ENCODE assay signal across 9 mouse cellular contexts in the genomic region with DNA sequence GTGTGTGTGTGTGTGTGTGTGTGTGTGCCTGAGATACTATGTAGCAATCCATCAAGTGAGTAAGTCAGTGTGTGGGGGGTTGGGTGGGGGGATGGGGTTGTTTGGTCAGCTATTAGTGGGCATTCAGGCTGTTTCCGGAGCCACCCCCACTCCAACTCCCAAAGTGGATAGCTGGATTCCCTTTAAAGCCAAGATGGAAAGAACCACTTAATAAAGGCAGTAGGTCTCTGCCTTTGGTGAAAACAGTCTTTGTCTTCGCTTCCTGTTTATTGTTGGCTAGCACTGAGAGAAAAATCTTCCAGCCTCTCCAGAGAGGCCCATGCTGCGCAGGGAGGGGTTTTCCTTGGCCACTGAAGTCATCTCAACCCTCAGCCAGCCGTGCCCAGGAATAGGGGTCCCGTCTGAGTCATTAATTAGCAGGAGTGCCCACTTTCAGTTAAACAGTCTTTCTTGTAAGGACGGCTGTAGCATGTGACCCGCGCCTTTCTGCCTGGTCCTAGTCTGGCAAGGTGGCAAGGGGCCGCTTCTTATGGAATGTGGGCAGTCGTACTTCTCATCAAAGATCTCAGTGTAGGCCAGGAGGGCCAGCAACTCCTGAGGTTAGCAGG. TPM values are rescaled to one million over a fixed set of nuclear protein-coding genes. Genes with fewer than 3 reads are reported as not detected.
A peak's percentile ranks its signal among the peaks of the same experiment; 100 is the strongest.
DNase-seq lines count a peak whose midpoint lies in the region; ATAC-seq lines count a peak whose summit lies in the region.
"Had no signal": no experiment of that assay in that cellular context is flagged by ENCODE, and none has a peak within 500 bp of the region (broad histone marks: within the 10 kb centered on the region; RNA-seq: fewer than 3 reads in every experiment).

No protein-coding gene starts in this region.

- H3K27me3 ChIP-seq in liver, embryonic 12.5 days (replicated peaks): no peaks in the 10 kb centered on the region
- H3K27me3 ChIP-seq in neural tube, embryonic 14.5 days (ENCODE audit: control insufficient read depth, insufficient read depth, low read length): no peaks in the 10 kb centered on the region

- H3K36me3 ChIP-seq in liver, embryonic 12.5 days: 0 out of 2 replicates have a peak, but pooled peaks cover 6% of the 10 kb centered on the region
- no peaks in the 10 kb centered on the region for H3K36me3 ChIP-seq in neural tube, embryonic 14.5 days (ENCODE audit: control insufficient read depth, insufficient read depth, low read length)

- no peak overlapping the region for H3K4me3 ChIP-seq in liver, embryonic 12.5 days
- H3K4me3 ChIP-seq in neural tube, embryonic 14.5 days (ENCODE audit: low read depth, low read length): no peak overlapping the region

- peak; percentile 31 for DNase-seq in liver
- peak; percentile 51 to 65 for DNase-seq in heart, adult 9 months (ENCODE audit: low spot score in 2 of 2)
- peak; percentile 47 to 68 for DNase-seq in kidney, postnatal 4 days
- DNase-seq in cerebellum, postnatal 4 days (ENCODE audit: low spot score in 2 of 2): no peak
- DNase-seq in layer of hippocampus, adult 9-10 months (ENCODE audit: low spot score): no peak
- DNase-seq in layer of hippocampus, postnatal 25 days (ENCODE audit: extremely low spot score in 1 of 2, low spot score in 1 of 2): no peak

- WGBS in liver, embryonic 12.5 days (ENCODE audit: insufficient replicate concordance): 51% methylated on average over 10 of the region's 10 CpGs
- WGBS in neural tube, embryonic 14.5 days: 18% methylated on average over 10 of the region's 10 CpGs

- no peak overlapping the region for H3K9ac ChIP-seq in liver, embryonic 12.5 days
- H3K9ac ChIP-seq in neural tube, embryonic 14.5 days (replicated peaks; ENCODE audit: low read depth, low read length): no peak overlapping the region; the same call in 1 of the 2 replicates

- peaks cover 34% of the 10 kb centered on the region for H3K4me1 ChIP-seq in liver, embryonic 12.5 days
- peaks cover 28% of the 10 kb centered on the region for H3K4me1 ChIP-seq in neural tube, embryonic 14.5 days (ENCODE audit: control insufficient read depth, insufficient read depth, low read length)

- no peak for ATAC-seq in liver, embryonic 12.5 days
- ATAC-seq in neural tube, embryonic 14.5 days (ENCODE audit: low read depth): peak; percentile 58; the same call in 1 of the 2 replicates

- no peaks in the 10 kb centered on the region for H3K9me3 ChIP-seq in liver, embryonic 12.5 days (replicated peaks)
- H3K9me3 ChIP-seq in neural tube, embryonic 14.5 days (ENCODE audit: control insufficient read depth, low read length): no peaks in the 10 kb centered on the region

- H3K27ac ChIP-seq in liver, embryonic 12.5 days: no peak overlapping the region
- H3K27ac ChIP-seq in neural tube, embryonic 14.5 days (ENCODE audit: low read depth, low read length): 0 out of 2 replicates have a peak overlapping the region, but pooled peaks have one; percentile 30
- H3K27ac ChIP-seq: macrophage had no signal

- H3K4me2 ChIP-seq in liver, embryonic 12.5 days: no peak overlapping the region
- no peak overlapping the region for H3K4me2 ChIP-seq in neural tube, embryonic 14.5 days (ENCODE audit: low read depth, low read length)

RNA-seq across cellular contexts. Expression of gene Ano6, which starts 38.1 kb away (rescaled TPM):
- polyA plus RNA-seq in liver, embryonic 12.5 days (2016; fragmentation: Nextera tagmentation; extraction: Ambion mirVana): 14.7 and 14.8 TPM in 2 replicates
- 32.3 and 36.8 TPM in 2 replicates for polyA plus RNA-seq in neural tube, embryonic 14.5 days (2014; fragmentation: Nextera tagmentation; extraction: Ambion mirVana)
- 10 to 100 TPM; 20.7 to 23.9 TPM for total RNA-seq in layer of hippocampus, postnatal 25 days (2021)

Comparison
In these comparisons a context has a peak if more than half of its experiments do, and no peak if none do; other contexts are left out.
1. DNase-seq: peak in liver (single experiment), heart, adult 9 months (2 of 2) and kidney, postnatal 4 days (2 of 2); none in cerebellum, postnatal 4 days (0 of 2), layer of hippocampus, adult 9-10 months (single experiment) and layer of hippocampus, postnatal 25 days (0 of 2).